Mouse (Mus musculus) yolk sac, embryonic 10.5 days (tissue): ENCODE measurements around the gene Phf11c.
"Not testable (repeated sequence)": the region's sequence is repeated elsewhere in the genome, so short reads cannot be mapped to it uniquely, and the experiment has no call there.

ENCODE experiments used
- DNase-seq: peaks from one replicate; pipeline ENCODE4 v3.0.0-alpha.2; 2017; ENCODE audit warnings: low spot score

Gene Phf11c

DNA sequence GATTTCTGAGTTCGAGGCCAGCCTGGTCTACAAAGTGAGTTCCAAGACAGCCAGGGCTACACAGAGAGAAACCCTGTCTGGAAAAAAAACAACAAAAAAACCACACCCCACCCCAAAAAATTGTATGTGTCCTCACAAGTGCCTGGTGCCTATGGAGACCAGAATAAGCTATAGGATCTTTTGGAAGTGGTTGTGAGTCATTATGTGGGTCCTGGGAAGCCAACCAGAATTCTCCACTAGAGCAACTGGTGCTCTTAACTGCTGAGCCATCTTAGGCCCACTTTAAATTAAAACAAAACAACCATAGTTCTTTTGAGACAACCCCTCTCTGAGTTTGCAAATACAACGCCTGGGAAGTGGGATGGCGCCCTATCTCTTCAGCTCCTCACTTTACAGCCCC lies at the start of gene Phf11c:
Gene Phf11c (minus strand): TSS at position 101 of the 400 bp plus-strand sequence.
- no peak for DNase-seq

DNA sequence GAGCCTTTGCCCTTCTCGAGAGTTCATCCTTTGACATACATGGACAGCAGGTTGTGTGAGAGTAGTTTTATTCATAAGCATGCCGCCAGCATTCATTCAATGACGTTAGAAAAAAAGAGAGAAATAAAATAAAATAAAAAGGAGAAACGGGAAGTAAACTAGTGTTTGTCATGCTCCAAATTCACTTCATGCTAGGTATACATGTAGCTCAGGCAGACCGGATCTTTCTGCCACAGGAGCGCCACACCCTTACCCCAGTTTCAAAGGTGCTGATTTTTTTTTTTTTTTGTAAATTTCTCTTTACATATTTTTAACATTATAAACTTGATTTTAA lies 46.3 kb upstream of the Phf11c start:
- no peak for DNase-seq

DNA sequence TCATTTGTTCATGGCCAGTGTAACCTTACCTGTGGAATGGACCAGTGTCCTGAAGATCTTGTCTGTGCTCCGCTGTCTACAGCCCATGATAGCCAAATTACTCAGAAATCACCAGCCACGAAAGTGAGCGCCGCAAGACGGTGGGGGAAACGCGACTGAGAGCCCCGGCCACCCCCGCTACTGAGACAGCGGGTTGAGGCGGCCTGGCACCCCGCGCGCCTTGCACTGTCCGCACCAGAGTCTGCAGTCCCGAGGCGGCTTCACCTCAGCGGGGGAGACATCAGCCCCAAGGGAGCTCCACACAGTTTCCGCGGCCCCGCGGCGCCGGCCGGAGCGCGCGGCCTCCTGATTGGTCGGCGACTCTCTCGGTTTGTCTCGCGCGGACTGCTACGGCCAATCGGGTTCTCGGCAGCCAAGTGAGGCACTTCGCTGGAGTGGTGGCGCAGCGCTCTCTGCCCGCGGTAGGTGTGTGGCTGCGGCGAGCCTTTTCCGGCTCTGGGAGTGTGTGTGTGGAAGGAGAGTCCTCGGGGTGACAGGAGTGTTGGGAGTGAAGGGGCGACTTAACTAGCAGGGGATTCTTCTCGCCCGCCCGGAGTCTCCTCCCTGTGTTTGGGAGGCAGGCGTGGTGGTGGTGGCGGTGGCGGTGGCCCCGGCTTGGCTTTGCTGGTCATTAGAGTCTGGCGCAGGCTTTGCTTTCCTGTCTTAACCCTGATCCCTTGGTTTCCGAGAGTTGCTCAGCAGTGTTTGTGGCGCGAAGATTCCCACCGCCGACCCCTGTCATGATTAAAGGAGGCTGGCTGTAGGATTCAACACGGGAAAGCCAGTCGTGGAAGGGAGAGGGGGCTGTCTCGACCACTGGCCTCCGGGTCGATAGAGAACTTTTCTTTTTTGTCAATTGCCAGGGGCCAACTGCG lies 45.6 kb upstream of the Phf11c start, which contains the start of the genes Setdb2 and Cab39l:
Gene Setdb2 (minus strand): TSS at position 327 of the 914 bp plus-strand sequence.
Gene Cab39l (plus strand): TSS at position 415 of the 914 bp plus-strand sequence.
- peak; percentile 94 for DNase-seq

DNA sequence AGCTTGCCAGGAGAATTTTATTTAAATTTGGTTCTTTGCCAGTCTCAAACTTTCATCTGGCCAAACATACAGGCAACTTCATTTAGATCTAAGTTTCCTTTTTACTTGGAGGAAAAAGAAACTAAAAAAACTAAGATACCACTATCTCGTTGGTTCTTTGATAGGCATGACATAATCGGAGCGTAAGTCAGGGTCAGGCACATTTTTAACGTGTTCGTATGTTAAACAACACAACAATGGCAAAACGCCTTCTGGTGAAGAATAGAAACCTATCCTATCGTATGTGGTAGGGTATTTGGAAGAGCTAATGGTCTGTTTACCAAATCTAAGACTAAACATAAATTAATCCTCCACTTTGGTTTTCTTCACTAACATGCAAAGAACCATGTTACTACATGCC lies 44.9 kb upstream of the Phf11c start:
- DNase-seq, result no peak

DNA sequence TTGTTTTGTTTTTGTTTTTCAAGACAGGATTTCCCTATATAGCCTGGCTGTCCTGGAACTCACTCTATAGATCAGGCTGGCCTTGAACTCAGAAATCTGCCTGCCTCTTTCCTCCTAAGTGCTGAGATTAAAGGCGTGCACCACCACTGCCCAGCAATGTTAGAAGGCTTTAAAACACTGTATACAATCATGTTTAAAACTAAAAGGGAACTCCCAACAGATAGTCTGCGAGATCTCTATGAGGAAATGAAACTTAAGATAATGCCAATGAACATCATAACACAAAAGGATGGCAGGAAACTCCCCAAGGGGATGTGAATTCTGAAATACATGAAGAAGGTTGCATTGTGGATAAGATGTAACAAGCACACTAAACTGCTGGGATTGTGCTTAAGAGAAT lies 43.3 kb upstream of the Phf11c start:
- DNase-seq, result no peak

DNA sequence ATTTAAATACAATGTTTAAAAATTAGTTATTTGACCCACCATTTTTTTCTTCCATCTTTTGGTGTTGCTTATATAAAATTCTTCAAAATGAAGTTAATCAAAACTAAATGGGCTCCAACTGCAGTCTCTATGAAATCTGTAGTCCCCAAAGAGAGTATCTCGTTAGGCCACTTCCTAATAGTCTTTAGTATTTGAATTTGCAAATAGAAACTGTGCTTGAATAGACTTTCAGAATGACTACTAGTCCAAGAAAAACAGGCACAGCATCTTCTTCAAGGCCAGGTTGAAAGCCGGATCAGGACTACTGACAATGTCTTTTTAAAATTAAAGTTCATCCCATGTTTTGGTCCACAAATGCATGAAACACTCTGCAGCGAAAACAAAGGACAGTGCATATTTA lies 42.2 kb upstream of the Phf11c start:
- DNase-seq, result no peak

DNA sequence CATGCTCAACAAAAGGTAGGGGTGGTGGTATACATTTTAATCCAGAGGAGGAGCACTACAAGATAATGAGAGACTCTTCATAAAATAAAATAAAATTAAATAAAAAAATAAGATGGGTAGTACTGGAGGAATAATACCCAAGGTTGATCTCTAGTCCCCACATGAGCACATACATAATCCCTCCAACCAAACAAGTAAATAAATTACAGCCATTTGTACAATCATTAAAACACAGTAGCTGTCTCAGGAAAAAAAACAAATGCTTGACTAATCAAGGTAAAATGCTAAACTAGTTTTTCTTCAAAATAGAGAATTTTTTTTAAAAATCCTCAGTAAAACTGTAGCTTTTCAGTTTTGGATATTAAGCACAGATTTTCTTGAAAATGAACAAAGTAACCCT lies 40.0 kb upstream of the Phf11c start:
- DNase-seq, result no peak

DNA sequence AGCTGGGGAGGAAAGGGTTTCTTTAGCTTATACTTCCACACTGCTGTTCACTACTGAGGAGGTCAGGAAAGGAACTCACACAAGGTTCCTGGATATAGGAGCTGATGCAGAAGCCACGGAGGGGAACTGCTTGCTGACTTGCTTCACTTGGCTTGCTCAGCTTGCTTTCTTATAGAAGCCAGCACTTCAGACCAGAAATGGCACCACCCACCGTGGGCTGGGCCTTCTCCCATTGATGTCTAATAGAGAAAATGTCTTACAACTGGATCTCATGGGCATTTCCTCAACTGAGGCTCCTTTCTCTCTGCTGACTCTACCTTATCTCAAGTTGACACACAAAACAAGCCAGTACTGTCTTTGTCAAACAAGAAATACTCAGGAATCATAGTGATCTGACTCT lies 38.7 kb upstream of the Phf11c start:
- DNase-seq, result no peak

DNA sequence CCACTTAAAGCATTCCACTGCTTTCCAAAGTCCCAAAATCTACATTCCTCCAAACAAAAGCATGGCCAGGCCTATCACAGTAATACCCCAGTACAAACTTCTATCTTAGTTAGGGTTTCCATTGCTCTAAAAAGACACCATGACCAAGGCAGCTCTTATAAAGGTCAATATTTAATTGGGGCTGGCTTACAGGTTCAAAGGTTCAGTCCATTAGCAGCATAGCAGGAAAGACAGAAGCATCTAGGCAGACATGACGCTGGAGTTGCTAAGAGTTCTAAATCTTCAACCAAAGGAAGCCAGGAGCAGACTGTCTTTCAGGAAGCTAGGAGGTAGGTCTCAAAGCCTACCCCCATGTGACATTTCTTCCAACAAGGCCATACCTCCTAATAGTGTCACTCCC lies 35.4 kb upstream of the Phf11c start:
- no peak for DNase-seq

DNA sequence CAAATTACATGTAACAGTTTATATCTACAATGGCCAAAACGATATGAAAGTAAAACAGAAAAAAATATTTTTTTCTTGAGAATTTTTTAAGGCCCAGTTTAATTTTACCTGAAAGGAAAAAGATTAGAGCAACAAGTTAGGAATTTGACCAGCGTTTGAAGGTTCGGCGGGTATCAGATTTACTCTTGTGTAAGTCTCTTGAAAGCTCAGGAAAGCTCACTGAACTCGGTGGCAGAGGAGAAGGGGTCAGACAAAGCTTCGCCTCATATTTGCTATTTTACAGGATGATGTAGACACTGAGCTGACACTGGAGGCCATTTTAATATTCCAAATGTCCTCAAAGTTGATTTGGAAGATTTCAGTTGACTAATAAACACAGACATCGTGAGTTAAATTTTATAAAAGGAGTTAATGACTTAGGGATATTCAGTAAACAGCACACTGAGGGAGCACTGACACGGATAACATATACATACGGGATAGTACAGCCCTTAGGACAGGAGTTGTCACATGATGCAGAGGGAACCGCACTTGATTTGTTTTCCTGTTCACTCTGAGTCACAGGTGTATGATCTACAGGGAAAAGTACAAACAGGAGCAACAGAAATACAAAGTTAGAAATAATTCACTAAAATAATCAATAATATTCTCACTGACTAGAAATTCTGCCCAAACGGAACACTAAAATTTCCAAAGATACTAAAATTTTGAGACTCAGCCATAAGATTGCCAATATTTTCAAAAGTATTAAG lies 27.9 kb upstream of the Phf11c start:
- DNase-seq, result no peak

DNA sequence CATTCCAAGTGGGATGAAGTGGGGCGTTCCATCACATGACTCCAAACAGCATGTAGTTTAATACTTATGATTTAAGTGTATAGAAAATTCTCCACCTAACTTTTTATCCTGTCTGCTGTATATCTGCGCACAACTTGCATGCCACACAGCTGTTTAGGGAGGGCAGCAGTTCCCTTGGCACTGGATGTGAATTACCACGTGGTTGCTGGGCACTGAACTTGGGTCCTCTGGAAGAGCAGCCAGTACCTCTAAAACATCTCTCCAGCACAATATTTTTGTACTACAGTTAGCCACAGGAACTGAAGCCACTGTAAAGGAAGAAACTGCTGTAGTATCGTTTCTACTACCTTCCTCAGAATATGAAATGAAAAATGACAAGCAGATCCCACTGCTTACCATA lies 23.0 kb upstream of the Phf11c start:
- no peak for DNase-seq

DNA sequence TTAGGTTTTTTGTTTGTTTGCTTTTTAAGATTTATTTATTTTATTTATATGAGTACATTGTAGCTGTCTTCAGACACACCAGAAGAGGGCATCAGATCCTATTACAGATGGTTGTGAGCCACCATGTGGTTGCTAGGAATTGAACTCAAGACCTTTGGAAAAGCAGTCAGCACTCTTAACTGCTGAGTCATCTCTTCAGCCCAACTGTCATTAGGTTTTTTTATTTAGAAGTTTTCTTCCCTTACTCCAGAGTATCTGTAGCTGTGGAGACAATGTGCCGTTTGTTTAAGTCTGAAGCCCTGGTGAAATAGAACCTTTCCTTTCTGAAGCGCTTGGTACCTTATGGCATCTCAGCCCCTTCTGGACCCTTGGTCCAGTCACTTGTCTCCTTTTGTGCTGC lies 19.8 kb upstream of the Phf11c start:
- not testable (repeated sequence) for DNase-seq

DNA sequence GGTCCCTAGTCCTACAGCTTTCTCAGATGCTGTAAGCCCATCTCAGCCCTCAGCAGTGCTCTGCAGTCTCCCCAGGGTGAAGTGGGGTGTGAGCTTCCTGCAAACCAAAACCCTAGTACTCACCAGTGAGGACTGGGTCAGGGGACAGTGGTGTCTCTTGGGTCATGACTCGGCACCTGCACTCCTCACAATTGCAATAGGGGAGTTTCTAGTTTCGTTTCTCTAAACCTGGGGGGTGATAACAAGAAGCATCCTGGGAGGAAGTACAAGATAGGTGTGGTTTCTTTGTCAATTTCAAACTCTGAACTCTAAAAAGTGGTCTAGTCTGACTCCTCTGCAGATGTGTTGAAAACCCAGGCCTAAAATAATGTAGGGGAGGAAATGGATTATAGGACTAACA lies 1.8 kb upstream of the Phf11c start:
- DNase-seq, result no peak

DNA sequence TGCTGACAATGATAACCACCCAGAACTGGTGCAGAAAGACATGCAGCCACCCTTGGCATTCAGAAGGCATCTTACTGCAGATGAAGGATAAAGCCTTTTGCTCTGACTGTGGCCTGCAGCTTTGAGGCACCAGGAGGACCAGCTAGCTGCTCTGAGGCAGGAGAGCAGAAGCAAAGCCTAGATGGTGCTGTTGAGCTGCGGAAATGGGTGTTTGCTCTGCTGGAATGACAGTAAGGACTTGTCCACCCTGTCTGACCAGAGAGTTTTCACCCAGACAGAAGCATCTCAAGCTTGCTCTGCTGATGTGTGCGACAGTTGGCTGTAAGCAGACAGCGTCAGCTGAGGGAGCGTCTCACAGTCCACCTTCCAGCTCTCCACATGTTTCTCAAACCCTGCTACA lies 5.0 kb downstream of the Phf11c start:
- DNase-seq, result not testable (repeated sequence)

DNA sequence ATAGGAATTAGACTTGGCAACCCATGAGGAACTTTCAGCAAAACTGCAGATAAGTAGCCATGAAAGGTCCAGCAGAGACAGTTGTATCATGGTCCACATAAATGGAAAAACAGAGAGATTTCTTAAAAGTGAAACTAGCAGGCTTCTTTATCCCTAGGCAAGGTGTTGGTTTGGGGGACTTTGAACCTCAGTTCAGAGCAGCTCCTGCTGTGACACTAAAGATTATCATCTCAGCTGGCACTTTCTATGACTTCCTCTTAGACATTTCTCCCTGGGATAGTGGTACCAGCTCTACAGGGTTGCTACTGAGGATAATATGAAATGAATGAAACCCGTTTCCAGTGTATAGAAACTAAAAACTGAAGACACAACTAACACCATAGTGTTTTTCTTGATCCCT lies 5.6 kb downstream of the Phf11c start:
- no peak for DNase-seq

DNA sequence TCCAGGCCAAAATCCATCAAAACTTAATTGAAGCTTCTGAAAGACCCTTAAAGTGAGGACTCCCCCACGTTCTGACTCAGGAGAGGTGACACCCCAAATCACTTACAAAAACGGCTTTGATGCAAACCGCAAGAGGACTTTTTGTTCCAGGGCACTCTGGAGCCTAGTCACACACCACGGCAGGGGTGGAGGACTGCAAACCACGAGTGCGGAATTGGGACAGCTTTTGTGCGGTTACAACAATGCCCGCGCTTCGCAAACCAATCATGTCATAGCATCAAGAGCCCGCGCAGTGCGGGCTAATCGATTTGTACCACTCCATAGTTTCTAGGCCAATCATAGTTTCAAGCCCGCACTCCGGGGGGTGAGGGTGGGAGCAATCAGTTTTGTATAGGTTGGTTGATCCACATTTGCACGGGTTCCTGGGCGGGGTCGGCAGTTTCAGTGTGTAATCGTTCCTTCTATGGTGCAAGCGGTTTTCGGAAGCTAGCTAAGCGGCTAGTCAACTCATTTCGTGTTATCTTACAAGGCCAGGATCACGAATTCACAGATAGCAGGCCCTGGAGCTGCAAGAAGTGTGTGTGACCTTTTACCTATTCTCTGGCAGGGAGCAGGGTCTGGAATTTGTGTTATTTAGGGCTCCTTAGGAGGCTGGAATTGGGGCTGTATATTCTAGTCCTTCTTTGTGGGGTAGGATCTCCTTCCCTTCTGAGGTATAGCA lies 24.7 kb downstream of the Phf11c start:
- peak; percentile 39 for DNase-seq

DNA sequence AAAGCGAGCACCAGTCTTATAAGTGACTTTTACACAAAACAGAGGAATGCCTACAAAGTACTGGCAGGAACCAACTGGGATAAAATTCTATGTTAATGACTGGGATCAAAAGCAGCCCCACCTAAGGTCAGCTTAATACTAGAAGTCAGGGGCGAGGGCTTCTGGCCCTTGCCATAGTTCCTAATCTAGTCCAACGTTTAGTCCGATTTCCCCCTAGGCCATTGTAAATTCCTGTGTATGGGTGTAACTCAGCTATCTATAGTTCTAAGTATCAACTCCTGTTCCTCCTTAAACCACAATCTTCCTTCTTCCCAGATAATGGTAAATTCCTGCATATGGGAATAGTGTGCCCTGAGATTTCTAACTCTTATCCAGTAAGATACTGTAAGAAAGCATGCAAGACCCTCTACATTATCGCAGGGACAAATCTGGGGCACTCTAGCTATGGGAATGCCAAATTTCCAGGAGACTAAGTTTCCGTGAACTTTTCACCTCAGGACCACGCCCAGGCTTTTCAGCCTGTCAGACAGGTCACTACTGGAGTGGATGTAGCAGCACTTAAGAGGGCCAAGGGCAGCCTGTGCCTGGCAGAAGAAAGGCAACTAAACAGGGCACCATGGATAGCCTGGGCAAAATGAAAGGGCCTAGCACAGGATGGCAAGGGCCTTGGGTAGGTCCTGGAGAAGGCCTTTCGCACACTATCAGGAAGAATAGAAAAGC lies 28.6 kb downstream of the Phf11c start:
- DNase-seq, result no peak

DNA sequence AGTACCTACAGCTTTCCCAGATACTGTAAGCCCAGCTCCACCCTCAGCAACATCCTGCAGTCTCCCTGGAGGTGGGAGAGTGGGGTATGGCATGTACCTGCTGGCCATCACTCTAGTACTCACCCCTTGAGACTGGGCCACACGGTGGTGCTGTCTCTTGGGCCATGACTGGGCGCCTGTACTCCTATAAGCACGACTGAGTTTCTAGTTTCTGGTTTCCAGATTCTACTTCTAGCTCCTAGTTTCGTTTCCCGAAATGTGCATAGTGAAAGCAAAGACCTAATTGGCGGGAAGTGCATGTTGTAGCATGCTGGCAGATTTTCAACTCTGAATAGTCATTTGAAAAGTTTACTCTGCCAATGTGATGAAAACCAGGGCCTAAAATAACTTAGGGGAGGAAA lies 29.9 kb downstream of the Phf11c start, which contains the start of gene Phf11d:
Gene Phf11d (minus strand): TSS at position 227 of the 401 bp plus-strand sequence.
- DNase-seq, result no peak

DNA sequence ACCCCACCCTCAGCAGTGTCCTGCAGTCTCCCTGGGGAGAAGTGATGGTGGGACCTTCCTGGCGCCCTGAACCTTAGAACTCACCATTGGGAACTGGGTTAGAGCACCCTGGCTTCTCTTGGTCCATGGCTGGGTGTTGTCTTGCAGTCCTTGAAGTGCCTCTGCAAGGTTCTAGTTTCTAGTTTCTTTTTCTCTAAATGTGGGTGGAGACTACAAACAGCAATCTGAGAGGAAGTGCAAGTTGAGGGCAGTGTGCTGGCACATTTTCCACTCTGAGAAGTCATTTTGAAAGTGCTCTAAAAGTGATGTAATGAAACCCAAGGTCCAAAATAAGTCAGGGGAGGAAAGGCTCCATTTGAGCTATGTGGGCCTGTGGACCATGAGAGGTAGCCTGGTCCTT lies 54.0 kb downstream of the Phf11c start, which contains the start of gene Phf11b:
Gene Phf11b (minus strand): TSS at position 163 of the 400 bp plus-strand sequence.
- DNase-seq, result not testable (repeated sequence)

DNA sequence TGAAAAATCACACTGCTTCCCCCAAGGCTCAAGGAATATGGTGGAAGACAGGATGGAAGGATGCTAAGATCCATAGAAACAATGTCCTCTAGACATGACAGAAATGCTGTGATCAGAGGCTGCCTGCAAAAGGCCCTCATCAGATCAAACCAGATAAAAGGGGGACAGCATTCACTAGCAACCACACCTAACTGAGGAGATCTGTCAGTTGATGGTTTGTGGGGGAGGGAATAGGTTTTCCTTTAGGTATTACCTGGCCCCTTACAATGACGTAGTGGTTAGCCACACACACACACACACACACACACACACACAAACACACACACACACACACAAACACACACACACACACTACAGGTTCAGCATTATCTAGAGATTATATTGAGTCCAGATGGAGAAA lies 55.6 kb downstream of the Phf11c start:
- DNase-seq, result no peak

DNA sequence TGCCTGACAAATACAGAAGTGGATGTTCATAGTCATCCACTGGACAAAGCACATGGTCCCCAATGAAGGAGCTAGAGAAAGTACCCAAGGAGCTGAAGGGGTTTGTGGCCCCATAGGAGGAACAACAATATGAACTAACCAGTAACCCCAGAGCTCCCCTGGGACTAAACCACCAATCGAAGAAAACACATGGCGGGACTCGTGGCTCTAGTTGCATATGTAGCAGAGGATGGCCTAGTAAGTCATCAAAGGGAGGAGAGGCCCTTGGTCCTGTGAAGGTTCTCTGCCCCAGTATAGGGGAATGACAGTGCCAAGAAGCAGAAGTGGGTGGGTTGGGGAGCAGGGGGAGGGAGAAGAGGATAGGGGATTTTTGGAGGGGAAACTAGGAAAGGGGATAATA lies 59.1 kb downstream of the Phf11c start:
- not testable (repeated sequence) for DNase-seq
